Mouse (Mus musculus) thymus, adult 2 months (tissue): ENCODE data around the gene Gm10188.

Experiments
- CTCF ChIP-seq: fragments of 200-500 bp; IDR thresholded peaks from 2 replicates; pipeline ENCODE4 v1.5.1; 2012; ENCODE audit warnings: mild to moderate bottlenecking, control low read depth, low read length, moderate library complexity, borderline replicate concordance; ENCODE audit not compliant: control insufficient read depth, poor library complexity, insufficient read depth; ENCODE audit errors: extremely low read depth
- POLR2A ChIP-seq: fragments of 200-500 bp; IDR thresholded peaks from 2 replicates; pipeline ENCODE4 v1.6.1; 2012; ENCODE audit warnings: mild to moderate bottlenecking, low read length, control low read depth, moderate library complexity; ENCODE audit not compliant: control insufficient read depth, poor library complexity, insufficient read depth; ENCODE audit errors: extremely low read depth

DNA sequence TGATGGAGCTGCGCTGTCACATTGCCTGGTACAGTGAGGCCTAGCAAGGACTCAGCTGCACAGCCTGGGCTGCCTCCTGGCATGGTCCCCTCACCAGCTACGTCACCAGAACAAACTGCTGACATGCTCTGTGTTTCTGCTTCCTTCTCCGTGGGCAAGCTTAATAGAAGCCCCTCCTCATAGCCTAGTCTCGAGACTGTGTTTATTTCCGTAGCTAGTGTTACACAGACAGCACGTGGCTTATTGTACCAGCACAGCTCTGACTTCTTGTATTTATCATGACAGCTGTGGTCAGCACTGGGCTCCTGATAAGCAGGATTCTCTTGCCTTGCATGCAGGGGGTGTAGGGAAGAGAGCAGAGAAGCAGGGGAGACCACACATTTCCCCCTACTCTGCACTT lies 16.6 kb upstream of the Gm10188 start:
- TF ChIP-seq POLR2A = no peak
- no peak for TF ChIP-seq CTCF
